Mouse (Mus musculus): Measurements from ENCODE around the gene Lrrc10b. TPM values are rescaled to one million over a fixed set of nuclear protein-coding genes. Genes with fewer than 3 reads are reported as not detected.

Gene Lrrc10b
- polyA plus RNA-seq, 1 experiment: not detected

DNA sequence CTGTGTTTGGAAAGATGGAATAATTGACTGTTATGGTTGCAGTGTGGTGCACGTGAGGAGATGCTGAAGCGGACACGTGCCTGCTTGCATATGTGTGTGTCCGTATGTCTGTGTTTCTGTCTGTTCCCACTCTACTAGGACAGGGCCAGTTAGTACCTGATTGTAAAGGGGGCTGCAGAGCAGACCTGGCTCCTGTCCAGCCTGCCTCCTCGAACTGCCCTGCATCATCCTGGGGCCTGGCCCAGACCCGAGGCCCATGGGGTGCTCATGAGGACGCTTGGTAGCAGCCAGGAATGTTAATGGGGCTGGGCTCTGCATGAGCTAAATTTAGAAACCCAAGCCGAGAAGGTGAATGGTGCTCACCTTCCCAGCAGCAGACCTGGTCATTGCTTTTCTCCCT is 40.4 kb downstream of the Lrrc10b start:
- H3K27ac ChIP-seq (ENCODE audit: insufficient read depth, low read length): no peak overlapping the region
- no peak for TF ChIP-seq POLR2A (IDR thresholded peaks at IDR 0.05; ENCODE audit: low read depth, low read length)
- TF ChIP-seq CTCF (IDR thresholded peaks at IDR 0.05; ENCODE audit: borderline replicate concordance, insufficient read depth, low read length): no peak
- H3K4me1 ChIP-seq (ENCODE audit: control insufficient read depth, insufficient read depth, low read length): no peaks in the 10 kb centered on the region
- H3K4me3 ChIP-seq (ENCODE audit: insufficient read depth, low read length): no peak overlapping the region

GRCm38 (mm10) chr19:10415508-10415907 is 41.8 kb downstream of the Lrrc10b start:
- no peaks in the 10 kb centered on the region for H3K4me1 ChIP-seq (ENCODE audit: control insufficient read depth, insufficient read depth, low read length)
- H3K4me3 ChIP-seq (ENCODE audit: insufficient read depth, low read length): no peak overlapping the region
- TF ChIP-seq POLR2A (IDR thresholded peaks at IDR 0.05; ENCODE audit: low read depth, low read length) (no peak), CTCF (IDR thresholded peaks at IDR 0.05; ENCODE audit: borderline replicate concordance, insufficient read depth, low read length) (no peak)
- no peak overlapping the region for H3K27ac ChIP-seq (ENCODE audit: insufficient read depth, low read length)

GRCm38 (mm10) chr19:10413701-10414242 is 43.5 kb downstream of the Lrrc10b start:
- Histone ChIP-seq H3K4me1 (ENCODE audit: control insufficient read depth, insufficient read depth, low read length) (no peaks in the 10 kb centered on the region), H3K4me3 (ENCODE audit: insufficient read depth, low read length) (no peak overlapping the region), H3K27ac (ENCODE audit: insufficient read depth, low read length) (no peak overlapping the region)
- TF ChIP-seq CTCF (IDR thresholded peaks at IDR 0.05; ENCODE audit: borderline replicate concordance, insufficient read depth, low read length) (no peak), POLR2A (IDR thresholded peaks at IDR 0.05; ENCODE audit: low read depth, low read length) (no peak)

Other genes with a start within 250 kb of the Lrrc10b start
- 2.1 and 2.5 TPM in 2 replicates for gene Myrf, start 216.7 kb downstream of the Lrrc10b start, polyA plus RNA-seq (2011; ENCODE audit: insufficient read length, low read depth, missing spikeins)
- gene Dagla, start 152.6 kb downstream of the Lrrc10b start, polyA plus RNA-seq (2011; ENCODE audit: insufficient read length, low read depth, missing spikeins): 5.8 and 7.6 TPM in 2 replicates
- gene Syt7, start 68.4 kb downstream of the Lrrc10b start, polyA plus RNA-seq (2011; ENCODE audit: insufficient read length, low read depth, missing spikeins): 0.35 and 0.38 TPM in 2 replicates
- gene Ppp1r32, start 25.5 kb upstream of the Lrrc10b start, polyA plus RNA-seq (2011; ENCODE audit: insufficient read length, low read depth, missing spikeins): not detected in 2 replicates
- gene Cpsf7, start 67.8 kb upstream of the Lrrc10b start, polyA plus RNA-seq (2011; ENCODE audit: insufficient read length, low read depth, missing spikeins): 50.6 and 70.6 TPM in 2 replicates
- 53.1 and 66.4 TPM in 2 replicates for gene Sdhaf2, start 68.7 kb upstream of the Lrrc10b start, polyA plus RNA-seq (2011; ENCODE audit: insufficient read length, low read depth, missing spikeins)
- 13.0 and 15.6 TPM in 2 replicates for gene Tmem216, start 98.8 kb upstream of the Lrrc10b start, polyA plus RNA-seq (2011; ENCODE audit: insufficient read length, low read depth, missing spikeins)
- gene Cyb561a3, start 119.7 kb upstream of the Lrrc10b start, polyA plus RNA-seq (2011; ENCODE audit: insufficient read length, low read depth, missing spikeins): 19.7 and 20.5 TPM in 2 replicates
- 21.1 and 22.8 TPM in 2 replicates for gene Tmem138, start 119.9 kb upstream of the Lrrc10b start, polyA plus RNA-seq (2011; ENCODE audit: insufficient read length, low read depth, missing spikeins)
- 545 and 617 TPM in 2 replicates for gene Ddb1, start 147.9 kb upstream of the Lrrc10b start, polyA plus RNA-seq (2011; ENCODE audit: insufficient read length, low read depth, missing spikeins)
- gene Tkfc, start 148.2 kb upstream of the Lrrc10b start, polyA plus RNA-seq (2011; ENCODE audit: insufficient read length, low read depth, missing spikeins): 19.8 and 24.0 TPM in 2 replicates
- gene Vwce, start 176.7 kb upstream of the Lrrc10b start, polyA plus RNA-seq (2011; ENCODE audit: insufficient read length, low read depth, missing spikeins): 0.70 and 1.1 TPM in 2 replicates
- gene Pga5, start 220.6 kb upstream of the Lrrc10b start, polyA plus RNA-seq (2011; ENCODE audit: insufficient read length, low read depth, missing spikeins): not detected in 2 replicates
- gene Vps37c, start 231.3 kb upstream of the Lrrc10b start, polyA plus RNA-seq (2011; ENCODE audit: insufficient read length, low read depth, missing spikeins): 14.8 and 18.0 TPM in 2 replicates

All from embryonic fibroblast, embryonic 13.5 days (primary cell).